In the genomic region with DNA sequence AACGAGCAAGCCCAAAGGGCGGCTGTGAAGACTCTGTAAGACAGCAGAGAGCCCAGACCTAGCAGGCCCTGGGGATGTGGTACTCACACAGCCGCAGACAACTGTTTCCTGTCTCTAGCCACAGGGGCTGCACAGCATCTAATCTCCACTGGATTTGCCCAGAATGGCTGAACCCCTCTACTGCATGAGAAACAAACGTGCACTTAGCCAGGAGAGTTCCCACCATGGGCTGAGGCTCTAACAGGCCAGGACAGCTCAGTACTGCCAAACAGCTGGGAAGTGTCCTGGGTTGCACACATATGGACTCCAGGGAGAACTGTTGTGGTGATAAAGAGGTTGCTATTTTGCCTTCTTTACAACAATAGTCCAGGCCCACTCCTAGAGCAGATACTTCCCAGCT, we compare ENCODE assay signal across 12 mouse cellular contexts.
DNase-seq lines count a peak whose midpoint lies in the region; ATAC-seq and TF ChIP-seq lines count a peak whose summit lies in the region.
"Had no signal": no experiment of that assay in that cellular context is flagged by ENCODE, and none has a peak within 500 bp of the region (broad histone marks: within the 10 kb centered on the region; RNA-seq: fewer than 3 reads in every experiment).

No protein-coding gene starts in this region.

- H3K4me1 ChIP-seq in liver, postnatal 0 days (ENCODE audit: insufficient read depth) = no peaks in the 10 kb centered on the region
- H3K4me1 ChIP-seq in forebrain, embryonic 11.5 days (replicated peaks; ENCODE audit: control insufficient read depth, insufficient read depth, low read length) = no peaks in the 10 kb centered on the region

- DNase-seq in liver, postnatal 0 days = no peak
- DNase-seq in liver = no peak
- DNase-seq in heart, adult 11 months = peak; percentile 99
- peak; percentile 58 to 67 for DNase-seq in heart, postnatal 36 days
- peak; percentile 43 to 73 for DNase-seq in lung, postnatal 4 days
- DNase-seq in left cerebral cortex, postnatal 25 days (ENCODE audit: low spot score in 2 of 2) = no peak
- no peak for DNase-seq in adrenal gland, postnatal 14 days
- no peak for DNase-seq in forebrain, embryonic 11.5 days (ENCODE audit: low spot score)

- 30% methylated on average over 4 of the region's 4 CpGs for WGBS in liver, postnatal 0 days (ENCODE audit: insufficient replicate concordance)
- WGBS in forebrain, embryonic 11.5 days = 75% methylated on average over 4 of the region's 4 CpGs

- no peak overlapping the region for H3K4me3 ChIP-seq in liver, postnatal 0 days (ENCODE audit: low read depth, low read length)
- H3K4me3 ChIP-seq in forebrain, embryonic 11.5 days (ENCODE audit: low read depth, low read length) = no peak overlapping the region
- H3K4me3 ChIP-seq: hindbrain, embryonic 15.5 days; limb, embryonic 13.5 days had no signal

- intact Hi-C loops in heart, postnatal 36 days (cut with DNase I) = loop anchor here (10.0 kb wide), 1 partner anchor 182 kb away; no protein-coding TSS in a partner anchor
- intact Hi-C loops in left cerebral cortex, postnatal 25 days (cut with DNase I) = no loop called here

- TF ChIP-seq EP300 in liver, postnatal 0 days (IDR thresholded peaks at IDR 0.05; ENCODE audit: low read depth) = no peak

- no peak overlapping the region for H3K4me2 ChIP-seq in liver, postnatal 0 days (ENCODE audit: low read depth, low read length)
- H3K4me2 ChIP-seq in forebrain, embryonic 11.5 days (ENCODE audit: low read depth, low read length, severe bottlenecking) = no peak overlapping the region
- H3K4me2 ChIP-seq: hindbrain, embryonic 15.5 days; limb, embryonic 13.5 days had no signal

- no peak overlapping the region for H3K9ac ChIP-seq in liver, postnatal 0 days (replicated peaks)
- no peak overlapping the region for H3K9ac ChIP-seq in forebrain, embryonic 11.5 days (ENCODE audit: low read length)
- H3K9ac ChIP-seq: hindbrain, embryonic 15.5 days; limb, embryonic 13.5 days had no signal

- H3K36me3 ChIP-seq in liver, postnatal 0 days (replicated peaks; ENCODE audit: insufficient read depth, low read length) = no peaks in the 10 kb centered on the region
- no peaks in the 10 kb centered on the region for H3K36me3 ChIP-seq in forebrain, embryonic 11.5 days (ENCODE audit: control insufficient read depth, insufficient read depth, low read length)
- H3K36me3 ChIP-seq: hindbrain, embryonic 15.5 days; limb, embryonic 13.5 days had no signal

- H3K27ac ChIP-seq in liver, postnatal 0 days (ENCODE audit: low read depth) = 0 out of 2 replicates have a peak overlapping the region, but pooled peaks have one; percentile 4
- no peak overlapping the region for H3K27ac ChIP-seq in forebrain, embryonic 11.5 days (ENCODE audit: low read depth, low read length)
- H3K27ac ChIP-seq: hindbrain, embryonic 15.5 days; limb, embryonic 13.5 days had no signal

- TF ChIP-seq CTCF in liver, postnatal 0 days (IDR thresholded peaks at IDR 0.05; ENCODE audit: low read depth) = no peak

- H3K27me3 ChIP-seq in liver, postnatal 0 days (ENCODE audit: insufficient read depth, low read length) = no peaks in the 10 kb centered on the region
- H3K27me3 ChIP-seq in forebrain, embryonic 11.5 days (ENCODE audit: control insufficient read depth, insufficient read depth, low read length) = no peaks in the 10 kb centered on the region
- H3K27me3 ChIP-seq: CH12.LX; hindbrain, embryonic 15.5 days; limb, embryonic 13.5 days had no signal

- no peak for ATAC-seq in liver, postnatal 0 days
- ATAC-seq in forebrain, embryonic 11.5 days (replicated peaks; ENCODE audit: low FRiP score) = no peak
- ATAC-seq: midbrain, embryonic 16.5 days had no signal

- H3K9me3 ChIP-seq in liver, postnatal 0 days (ENCODE audit: low read length) = no peaks in the 10 kb centered on the region
- no peaks in the 10 kb centered on the region for H3K9me3 ChIP-seq in forebrain, embryonic 11.5 days (ENCODE audit: control insufficient read depth, low read length)
- H3K9me3 ChIP-seq: hindbrain, embryonic 15.5 days; limb, embryonic 13.5 days had no signal

Comparison
In these comparisons a context has a peak if more than half of its experiments do, and no peak if none do; other contexts are left out.
1. DNase-seq: peak in heart, adult 11 months (single experiment), heart, postnatal 36 days (2 of 2) and lung, postnatal 4 days (2 of 2); none in liver, postnatal 0 days (single experiment), liver (single experiment), left cerebral cortex, postnatal 25 days (0 of 2), adrenal gland, postnatal 14 days (single experiment) and forebrain, embryonic 11.5 days (single experiment).